Mouse (Mus musculus) cortical plate, adult 2 months (tissue): Measurements from ENCODE around the gene Supt3.

Experiments used
- CTCF ChIP-seq: fragments of 200-500 bp; IDR thresholded peaks from 2 replicates; pipeline ENCODE4 v1.5.1; 2011; ENCODE audit warnings: mild to moderate bottlenecking, control low read depth, low read length; ENCODE audit not compliant: insufficient read depth; ENCODE audit errors: extremely low read depth
- POLR2A ChIP-seq: fragments of 200-500 bp; IDR thresholded peaks from 2 replicates; pipeline ENCODE4 v1.6.1; 2011; ENCODE audit warnings: mild to moderate bottlenecking, low read length, control low read depth; ENCODE audit not compliant: insufficient read depth; ENCODE audit errors: extremely low read depth

- TF ChIP-seq CTCF (no peak), POLR2A (no peak)
Measured at GRCm38 (mm10) chr17:45067441-45067840, 290.5 kb downstream of the Supt3 start.
